Mouse (Mus musculus): Measurements from ENCODE around the gene Kdm5b. TPM values are rescaled to one million over a fixed set of nuclear protein-coding genes. Genes with fewer than 3 reads are reported as not detected.

Gene Kdm5b
- total RNA-seq, 1 experiment from 2014 or later = 38.2 TPM

DNA sequence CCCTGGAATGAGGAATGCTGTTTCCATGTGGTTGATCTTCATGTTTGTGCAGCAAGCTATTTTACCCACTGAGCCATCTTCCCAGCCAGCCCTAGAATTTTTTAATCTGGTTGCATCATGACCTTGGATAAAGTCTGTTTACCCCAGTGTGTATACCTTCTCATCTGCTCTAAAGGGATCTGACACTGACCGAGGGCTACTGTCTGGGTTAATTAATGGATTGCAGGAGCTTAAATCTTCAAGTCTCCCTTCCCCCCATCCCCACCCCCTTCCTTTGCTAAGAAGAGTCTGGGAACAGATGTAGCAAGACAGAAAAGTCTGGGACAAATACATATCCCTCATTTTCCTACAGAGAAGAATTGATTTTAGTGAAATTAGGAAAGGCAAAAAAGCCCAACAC, 7.5 kb downstream of the Kdm5b start:
- no peak for ATAC-seq (replicated peaks in 1 of 2; ENCODE audit: insufficient read depth in 1 of 2, low FRiP score in 2 of 2, low TSS enrichment in 1 of 2, low read depth in 1 of 2, poor library complexity in 2 of 2, severe bottlenecking in 2 of 2)

DNA sequence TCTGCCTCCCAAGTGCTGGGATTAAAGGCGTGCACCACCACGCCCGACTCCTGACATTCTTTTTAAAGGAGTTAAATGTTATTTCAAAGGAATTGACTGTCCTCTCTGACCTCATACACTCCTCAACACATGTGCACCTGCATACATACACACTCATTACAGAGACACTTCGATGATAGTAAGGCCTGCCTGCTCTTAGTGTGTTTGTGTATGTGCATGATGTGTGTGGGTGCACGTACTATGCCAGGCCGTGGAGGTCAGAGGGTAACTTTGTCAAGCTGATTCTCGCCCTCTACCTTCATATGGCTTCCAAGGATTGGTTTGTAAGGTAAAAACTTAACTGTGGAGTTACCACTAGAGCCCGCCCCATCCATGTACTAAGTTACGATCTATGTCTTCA, 10.2 kb downstream of the Kdm5b start:
- ATAC-seq (replicated peaks in 1 of 2; ENCODE audit: insufficient read depth in 1 of 2, low FRiP score in 2 of 2, low TSS enrichment in 1 of 2, low read depth in 1 of 2, poor library complexity in 2 of 2, severe bottlenecking in 2 of 2) = no peak

DNA sequence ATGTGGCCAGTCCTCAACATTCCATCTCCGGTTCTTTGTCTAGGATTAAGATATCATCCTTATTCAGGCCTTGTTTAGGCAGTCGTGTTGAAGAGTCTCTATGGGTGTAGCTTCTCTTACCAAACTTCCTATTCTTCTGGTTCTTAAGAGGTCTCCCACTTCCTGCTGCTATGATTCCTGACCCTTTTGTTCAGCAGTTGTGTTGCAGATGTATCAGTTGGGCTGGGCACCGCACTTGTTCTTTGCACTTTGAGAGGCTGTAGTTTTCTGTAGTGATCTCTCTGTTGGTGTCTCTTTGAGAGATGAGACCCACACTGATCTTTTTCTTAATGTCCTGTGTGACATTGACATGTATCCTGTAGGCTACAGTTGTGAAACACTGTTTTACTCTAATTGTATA, 10.7 kb downstream of the Kdm5b start:
- ATAC-seq (replicated peaks in 1 of 2; ENCODE audit: insufficient read depth in 1 of 2, low FRiP score in 2 of 2, low TSS enrichment in 1 of 2, low read depth in 1 of 2, poor library complexity in 2 of 2, severe bottlenecking in 2 of 2) = no peak

DNA sequence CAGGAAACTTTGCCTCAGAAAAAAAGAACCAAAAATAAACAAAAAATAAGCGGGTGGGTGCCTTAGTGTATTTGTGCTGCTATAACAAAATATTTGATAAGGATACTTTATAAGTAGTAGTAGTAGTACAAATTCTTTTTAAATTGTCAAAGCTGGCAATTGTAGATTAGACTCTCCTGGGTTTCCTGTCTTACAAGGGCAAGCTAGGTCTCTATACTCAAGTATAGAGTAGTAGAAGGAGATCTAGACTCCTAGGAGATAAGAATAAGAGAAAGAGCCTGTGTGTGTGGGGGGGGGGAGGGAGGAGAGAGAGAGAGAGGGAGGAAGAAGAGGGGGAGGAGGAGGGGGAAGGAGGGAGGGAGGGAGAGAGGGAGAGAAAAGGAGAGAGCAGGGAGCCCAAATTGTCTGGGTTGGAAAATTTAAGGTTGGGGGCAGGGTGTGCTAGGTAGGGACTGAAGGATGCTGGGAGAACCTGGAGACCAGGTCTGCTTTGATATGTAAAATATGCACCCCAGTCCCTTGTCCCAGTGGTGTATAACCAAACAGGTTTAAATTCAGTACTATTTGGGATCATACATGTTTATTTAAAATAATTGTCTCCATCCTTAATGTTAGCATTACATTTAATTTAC, 13.4 kb downstream of the Kdm5b start:
- ATAC-seq (replicated peaks in 1 of 2; ENCODE audit: insufficient read depth in 1 of 2, low FRiP score in 2 of 2, low TSS enrichment in 1 of 2, low read depth in 1 of 2, poor library complexity in 2 of 2, severe bottlenecking in 2 of 2) = no peak

- no peak for ATAC-seq (replicated peaks in 1 of 2; ENCODE audit: insufficient read depth in 1 of 2, low FRiP score in 2 of 2, low TSS enrichment in 1 of 2, low read depth in 1 of 2, poor library complexity in 2 of 2, severe bottlenecking in 2 of 2)
Observed at GRCm38 (mm10) chr1:134573932-134574315, 14.0 kb downstream of the Kdm5b start.

DNA sequence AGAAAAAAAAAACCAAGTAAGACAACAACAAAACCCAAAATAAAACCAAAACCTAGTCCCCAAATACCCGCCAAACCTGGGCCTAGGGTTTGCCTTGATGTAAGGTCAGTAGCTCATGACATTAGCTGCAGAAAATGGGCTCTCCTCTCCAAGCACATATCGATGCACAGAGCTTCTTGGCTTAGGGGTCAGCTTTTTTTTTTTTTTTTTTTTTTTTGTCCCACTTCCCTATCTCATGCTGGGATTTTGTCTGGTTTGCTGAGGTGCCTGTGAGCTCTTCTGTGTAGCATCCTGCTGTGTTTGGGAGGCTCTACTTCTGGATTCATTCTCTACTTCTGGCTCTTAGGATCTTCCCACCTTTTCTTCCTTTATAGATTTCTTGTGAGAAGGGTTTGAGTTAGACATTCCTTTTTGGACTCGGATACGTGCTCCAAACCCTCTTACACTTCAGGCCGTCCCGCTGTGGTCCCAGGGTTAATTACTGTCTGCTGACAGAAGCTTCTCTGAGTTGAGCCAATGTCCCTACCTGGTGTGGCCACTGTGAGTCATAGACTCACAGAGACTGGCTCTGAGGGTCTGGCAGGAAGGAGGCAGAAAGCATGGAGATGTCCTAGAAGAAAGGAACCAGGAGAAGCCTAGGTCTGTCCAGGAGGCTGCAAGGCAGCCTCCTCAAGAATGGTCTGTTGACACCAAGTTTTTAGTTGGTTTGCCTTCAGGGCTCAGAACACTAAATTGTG, 17.6 kb downstream of the Kdm5b start:
- no peak for ATAC-seq (replicated peaks in 1 of 2; ENCODE audit: insufficient read depth in 1 of 2, low FRiP score in 2 of 2, low TSS enrichment in 1 of 2, low read depth in 1 of 2, poor library complexity in 2 of 2, severe bottlenecking in 2 of 2)

GRCm38 (mm10) chr1:134580796-134581195, 20.8 kb downstream of the Kdm5b start:
- no peak for ATAC-seq (replicated peaks in 1 of 2; ENCODE audit: insufficient read depth in 1 of 2, low FRiP score in 2 of 2, low TSS enrichment in 1 of 2, low read depth in 1 of 2, poor library complexity in 2 of 2, severe bottlenecking in 2 of 2)

GRCm38 (mm10) chr1:134583560-134583959, 23.6 kb downstream of the Kdm5b start:
- ATAC-seq (replicated peaks in 1 of 2; ENCODE audit: insufficient read depth in 1 of 2, low FRiP score in 2 of 2, low TSS enrichment in 1 of 2, low read depth in 1 of 2, poor library complexity in 2 of 2, severe bottlenecking in 2 of 2) = no peak; a peak in 1 of 4 replicates

DNA sequence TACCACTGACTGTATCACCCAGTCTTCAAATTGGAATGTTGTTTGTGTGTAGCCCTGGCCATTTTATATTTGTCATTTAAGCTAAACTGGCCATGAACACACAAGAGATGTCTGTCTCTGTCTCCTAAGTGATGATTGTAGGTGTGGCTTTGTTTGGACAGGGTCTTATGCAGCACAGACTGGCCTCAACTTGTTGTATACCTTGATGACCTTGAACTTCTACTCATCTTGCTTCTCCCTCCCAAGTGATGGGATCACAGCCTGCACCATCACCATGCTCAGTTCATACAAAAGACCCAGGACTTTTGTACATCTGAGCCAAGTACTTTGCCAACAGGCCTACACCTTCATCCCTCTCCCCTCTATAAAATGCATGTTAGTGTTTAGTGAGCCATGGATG, 29.7 kb downstream of the Kdm5b start:
- ATAC-seq (replicated peaks in 1 of 2; ENCODE audit: insufficient read depth in 1 of 2, low FRiP score in 2 of 2, low TSS enrichment in 1 of 2, low read depth in 1 of 2, poor library complexity in 2 of 2, severe bottlenecking in 2 of 2) = no peak

DNA sequence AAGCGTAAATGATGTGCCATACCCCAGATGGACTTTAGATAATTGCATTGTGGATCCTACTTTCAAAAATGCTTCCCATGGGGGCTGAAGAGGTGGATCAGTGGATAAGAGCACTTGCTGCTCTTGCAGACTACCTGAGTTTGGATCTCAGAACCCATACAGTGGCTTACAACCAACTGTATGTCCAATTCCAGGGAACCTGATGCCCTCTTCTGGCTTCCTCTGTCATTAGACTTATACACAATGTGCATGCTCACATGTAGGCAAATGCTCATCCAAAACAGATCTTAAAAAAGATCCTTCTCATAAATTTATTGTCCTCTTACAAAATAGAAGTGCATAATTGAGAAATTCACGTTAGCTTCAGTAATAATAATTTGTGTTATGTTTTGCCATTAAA, 31.8 kb downstream of the Kdm5b start:
- no peak for ATAC-seq (replicated peaks in 1 of 2; ENCODE audit: insufficient read depth in 1 of 2, low FRiP score in 2 of 2, low TSS enrichment in 1 of 2, low read depth in 1 of 2, poor library complexity in 2 of 2, severe bottlenecking in 2 of 2)

GRCm38 (mm10) chr1:134597339-134598054, 37.5 kb downstream of the Kdm5b start:
- peak in 1 of 2 experiments; percentile 5; a peak in 1 of 4 replicates for ATAC-seq (replicated peaks in 1 of 2; ENCODE audit: insufficient read depth in 1 of 2, low FRiP score in 2 of 2, low TSS enrichment in 1 of 2, low read depth in 1 of 2, poor library complexity in 2 of 2, severe bottlenecking in 2 of 2)

GRCm38 (mm10) chr1:134604086-134604485, 44.1 kb downstream of the Kdm5b start:
- ATAC-seq (replicated peaks in 1 of 2; ENCODE audit: insufficient read depth in 1 of 2, low FRiP score in 2 of 2, low TSS enrichment in 1 of 2, low read depth in 1 of 2, poor library complexity in 2 of 2, severe bottlenecking in 2 of 2) = no peak

- no peak for ATAC-seq (replicated peaks in 1 of 2; ENCODE audit: insufficient read depth in 1 of 2, low FRiP score in 2 of 2, low TSS enrichment in 1 of 2, low read depth in 1 of 2, poor library complexity in 2 of 2, severe bottlenecking in 2 of 2)
Observed at GRCm38 (mm10) chr1:134605670-134606069, 45.7 kb downstream of the Kdm5b start.

DNA sequence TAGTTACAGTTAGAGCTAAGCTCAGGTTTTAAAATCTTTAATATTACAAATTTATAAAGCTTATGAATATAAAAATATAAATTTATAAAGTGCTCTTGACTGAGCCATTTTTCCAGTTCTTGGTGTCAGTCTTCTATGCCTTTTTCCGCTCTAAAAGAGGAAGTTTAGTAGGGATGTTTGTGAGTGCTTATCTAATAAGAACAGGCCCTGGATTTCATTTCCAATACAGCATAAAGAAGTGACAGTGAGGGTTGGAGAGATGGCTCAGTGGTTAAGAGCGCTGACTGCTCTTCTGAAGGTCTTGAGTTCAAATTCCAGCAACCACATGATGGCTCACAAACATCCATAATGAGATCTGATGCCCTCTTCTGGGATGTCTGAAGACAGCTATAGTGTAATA, 46.4 kb downstream of the Kdm5b start:
- no peak; a peak in 1 of 4 replicates for ATAC-seq (replicated peaks in 1 of 2; ENCODE audit: insufficient read depth in 1 of 2, low FRiP score in 2 of 2, low TSS enrichment in 1 of 2, low read depth in 1 of 2, poor library complexity in 2 of 2, severe bottlenecking in 2 of 2)

- ATAC-seq (replicated peaks in 1 of 2; ENCODE audit: insufficient read depth in 1 of 2, low FRiP score in 2 of 2, low TSS enrichment in 1 of 2, low read depth in 1 of 2, poor library complexity in 2 of 2, severe bottlenecking in 2 of 2) = no peak
Observed at GRCm38 (mm10) chr1:134607279-134607678, 47.3 kb downstream of the Kdm5b start.

DNA sequence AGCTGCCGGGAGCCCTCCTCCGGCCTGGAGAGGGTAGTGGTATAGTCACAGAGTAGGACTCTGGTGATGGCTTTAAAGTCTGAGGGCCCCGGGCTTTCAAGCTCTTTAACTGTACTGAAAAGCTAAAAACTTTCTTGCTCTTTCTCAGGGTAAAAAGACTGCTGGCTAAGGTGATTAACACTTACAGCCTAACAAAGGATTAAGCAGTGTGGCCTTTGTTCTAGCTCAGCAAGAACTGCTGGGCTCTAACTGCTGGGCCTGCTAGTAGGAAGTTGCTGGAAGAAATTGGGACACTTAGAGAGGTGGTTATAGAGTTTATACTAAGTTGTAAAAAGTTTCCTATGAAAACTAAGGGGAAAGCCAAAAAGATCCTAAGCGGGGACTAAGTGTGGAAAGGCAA, 49.2 kb downstream of the Kdm5b start:
- no peak for ATAC-seq (replicated peaks in 1 of 2; ENCODE audit: insufficient read depth in 1 of 2, low FRiP score in 2 of 2, low TSS enrichment in 1 of 2, low read depth in 1 of 2, poor library complexity in 2 of 2, severe bottlenecking in 2 of 2)

GRCm38 (mm10) chr1:134614554-134614953, 54.6 kb downstream of the Kdm5b start:
- ATAC-seq (replicated peaks in 1 of 2; ENCODE audit: insufficient read depth in 1 of 2, low FRiP score in 2 of 2, low TSS enrichment in 1 of 2, low read depth in 1 of 2, poor library complexity in 2 of 2, severe bottlenecking in 2 of 2) = no peak

DNA sequence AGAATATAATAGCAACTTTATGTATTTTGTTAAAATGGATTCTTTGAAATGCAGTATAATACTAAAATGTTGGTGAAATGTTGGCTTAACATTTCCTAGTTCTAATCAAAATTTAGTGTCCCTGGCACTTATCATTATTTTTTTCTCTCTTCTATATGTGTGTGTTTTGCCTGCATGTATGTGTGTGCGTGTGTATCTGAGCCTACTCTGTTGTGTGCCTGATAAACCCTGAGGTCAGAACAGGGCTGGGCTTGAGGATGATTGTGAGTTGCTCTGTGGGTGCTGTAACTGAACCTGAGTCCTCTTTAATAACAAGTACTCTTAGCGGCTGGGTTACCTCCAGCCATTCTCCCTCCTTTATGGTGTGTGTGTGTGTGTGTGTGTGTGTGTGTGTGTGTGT, 55.0 kb downstream of the Kdm5b start:
- no peak for ATAC-seq (replicated peaks in 1 of 2; ENCODE audit: insufficient read depth in 1 of 2, low FRiP score in 2 of 2, low TSS enrichment in 1 of 2, low read depth in 1 of 2, poor library complexity in 2 of 2, severe bottlenecking in 2 of 2)

Measured in hematopoietic stem cell, adult 5-6 weeks (primary cell).